Mouse (Mus musculus) limb, embryonic 14.5 days (tissue): ENCODE measurements around the gene Fbxo28. TPM values are rescaled to one million over a fixed set of nuclear protein-coding genes. Genes with fewer than 3 reads are reported as not detected.
"Not testable (repeated sequence)": the region's sequence is repeated elsewhere in the genome, so short reads cannot be mapped to it uniquely, and the experiment has no call there.

Experiments
- ATAC-seq: fragments of 200-750 bp; cut with Nextera tagmentation; 2 replicates; pipeline ENCODE4 v1.8.0; 2017; ENCODE audit warnings: low read depth, moderate number of reproducible peaks, moderate TSS enrichment; ENCODE audit not compliant: low FRiP score
- DNase-seq: peaks from one replicate; pipeline ENCODE4 v3.0.0-alpha.2; 2015; ENCODE audit warnings: low spot score
- H3K27ac ChIP-seq: fragments of 300-500 bp; sonication (generic); replicated peaks from 2 replicates; pipeline ENCODE4 v1.5.1; 2014; ENCODE audit warnings: low read depth, mild to moderate bottlenecking, low read length, moderate library complexity, mixed read lengths
- H3K27me3 ChIP-seq: fragments of 300-500 bp; sonication (generic); 2 replicates; pipeline ENCODE4 v1.6.1; 2014; ENCODE audit warnings: low read length, mixed read lengths; ENCODE audit not compliant: control insufficient read depth, insufficient read depth
- H3K36me3 ChIP-seq: fragments of 300-500 bp; sonication (generic); 2 replicates; pipeline ENCODE4 v1.6.1; 2014; ENCODE audit warnings: mild to moderate bottlenecking, low read length, moderate library complexity, mixed read lengths; ENCODE audit not compliant: control insufficient read depth, insufficient read depth
- H3K4me1 ChIP-seq: fragments of 300-500 bp; sonication (generic); 2 replicates; pipeline ENCODE4 v1.6.1; 2014; ENCODE audit warnings: antibody characterized with exemption, low read length, mixed read lengths; ENCODE audit not compliant: control insufficient read depth, insufficient read depth
- H3K4me2 ChIP-seq: fragments of 300-500 bp; sonication (generic); replicated peaks from 2 replicates; pipeline ENCODE4 v1.6.1; 2014; ENCODE audit warnings: low read depth, mild to moderate bottlenecking, low read length, moderate library complexity; ENCODE audit not compliant: severe bottlenecking
- H3K4me3 ChIP-seq: fragments of 300-500 bp; sonication (generic); replicated peaks from 2 replicates; pipeline ENCODE4 v1.5.1; 2014; ENCODE audit warnings: low read length
- H3K9ac ChIP-seq: fragments of 300-500 bp; sonication (generic); 2 replicates; pipeline ENCODE4 v1.6.1; 2014; ENCODE audit warnings: mild to moderate bottlenecking, low read depth, low read length, moderate library complexity; ENCODE audit not compliant: severe bottlenecking
- H3K9me3 ChIP-seq: fragments of 300-500 bp; sonication (generic); 2 replicates; pipeline ENCODE4 v1.6.1; 2016; ENCODE audit warnings: low read length; ENCODE audit not compliant: control insufficient read depth
- POLR2A ChIP-seq: fragments of 200-500 bp; IDR thresholded peaks from 2 replicates; pipeline ENCODE4 v1.8.0; 2012; ENCODE audit warnings: inconsistent platforms, mild to moderate bottlenecking, moderate library complexity, borderline replicate concordance; ENCODE audit not compliant: insufficient read depth, insufficient read length; ENCODE audit errors: extremely low read depth
- WGBS: fragments of 180-500 bp; shearing (Covaris S2); extraction: QIAGEN DNeasy Blood & Tissue Kit; methylation state at CpG from one replicate; pipeline ENCODE4 v1.1.7; 2014; 5-methylcytosine and 5-hydroxymethylcytosine counted together
- polyA plus RNA-seq, 2 experiments: library from polyadenylated mRNA; depleted of rRNA in 1 of 2; stranded (reverse) in 1 of 2; unstranded in 1 of 2; fragments of >200 nt; fragmentation: Nextera tagmentation in 1 of 2; extraction: Ambion mirVana in 1 of 2; gene quantifications; 2 replicates each; pipeline versions ENCODE4 v1.2.1 to v1.2.3; 2012 to 2014

The Fbxo28 gene
- polyA plus RNA-seq, 2 experiments, result 19.0 to 26.9 TPM

DNA sequence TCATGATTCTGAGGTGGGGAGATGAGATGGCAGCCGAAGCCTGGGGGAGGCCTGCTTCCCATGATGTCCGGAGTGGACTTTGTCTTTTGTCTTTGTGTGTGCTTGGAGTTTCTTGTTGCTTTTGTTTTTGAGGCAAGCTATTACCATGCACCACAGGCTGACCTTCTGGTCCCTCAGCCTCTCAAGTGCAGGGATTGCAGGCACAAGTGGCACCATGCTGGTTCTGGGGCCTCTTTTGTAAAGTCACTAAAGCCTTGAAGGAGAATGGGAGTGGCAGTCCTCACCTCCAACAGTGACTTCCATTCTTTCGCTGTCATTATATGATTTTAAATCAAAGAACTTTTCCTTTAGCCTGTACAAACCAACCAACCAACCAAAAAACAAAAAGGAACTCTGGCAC is 44.2 kb downstream of the Fbxo28 start:
- H3K27me3 ChIP-seq, result no peaks in the 10 kb centered on the region
- no peak overlapping the region for H3K4me2 ChIP-seq
- ATAC-seq (no peak), DNase-seq (no peak)
- H3K9me3 ChIP-seq, result no peaks in the 10 kb centered on the region
- no peak overlapping the region for H3K9ac ChIP-seq
- H3K36me3 ChIP-seq, result no peaks in the 10 kb centered on the region
- WGBS, result 82% methylated on average over 3 of the region's 3 CpGs
- TF ChIP-seq POLR2A, result no peak
- H3K4me3 ChIP-seq, result no peak overlapping the region
- H3K27ac ChIP-seq, result no peak overlapping the region
- no peaks in the 10 kb centered on the region for H3K4me1 ChIP-seq

DNA sequence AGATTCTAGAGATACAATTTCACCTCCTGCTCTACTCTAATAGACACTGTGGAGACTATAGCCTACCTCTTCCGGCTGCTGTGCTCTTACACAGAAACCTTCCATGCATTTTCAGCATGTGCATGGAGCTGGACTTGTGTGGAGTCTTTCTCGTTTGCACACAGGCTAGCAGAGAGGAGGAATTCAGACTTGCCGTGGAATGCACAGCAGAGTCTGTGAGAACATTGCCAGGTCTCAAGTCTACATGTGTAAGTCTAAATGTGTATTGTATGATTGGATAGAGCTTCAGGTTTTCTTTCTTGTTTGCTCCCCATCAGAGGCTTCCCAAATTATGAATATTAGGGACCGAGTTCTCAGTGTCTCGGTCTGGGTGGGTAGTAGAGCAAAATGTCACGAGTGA is 44.6 kb downstream of the Fbxo28 start:
- Histone ChIP-seq H3K27me3 (no peaks in the 10 kb centered on the region), H3K4me1 (no peaks in the 10 kb centered on the region), H3K36me3 (no peaks in the 10 kb centered on the region), H3K4me3 (no peak overlapping the region), H3K4me2 (no peak overlapping the region), H3K9me3 (no peaks in the 10 kb centered on the region), H3K27ac (no peak overlapping the region), H3K9ac (no peak overlapping the region)
- no peak for TF ChIP-seq POLR2A
- ATAC-seq, result no peak
- WGBS, result 86% methylated on average over 6 of the region's 6 CpGs
- DNase-seq, result no peak

DNA sequence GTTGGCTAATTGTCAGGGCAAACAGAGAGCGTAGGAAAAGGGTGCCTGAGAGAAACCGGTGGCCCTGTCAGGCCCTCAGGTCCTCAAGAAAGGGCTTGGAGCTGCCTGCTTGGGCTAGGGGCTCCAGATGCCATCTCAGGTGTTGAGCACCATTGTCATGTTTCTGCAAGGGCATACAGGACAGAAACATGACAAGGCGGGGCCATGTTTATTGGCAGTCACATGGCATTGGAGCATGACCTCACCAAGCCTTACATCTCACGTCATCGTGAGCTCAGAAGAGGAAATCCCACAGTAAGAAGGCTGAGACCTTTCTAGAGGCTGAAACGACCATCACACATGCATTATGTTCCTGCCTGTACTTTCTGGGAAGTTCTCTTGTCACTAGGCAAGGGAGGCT is 45.3 kb downstream of the Fbxo28 start:
- Histone ChIP-seq H3K4me3 (no peak overlapping the region), H3K36me3 (no peaks in the 10 kb centered on the region), H3K4me2 (no peak overlapping the region), H3K27ac (no peak overlapping the region), H3K27me3 (no peaks in the 10 kb centered on the region), H3K9ac (no peak overlapping the region), H3K9me3 (no peaks in the 10 kb centered on the region), H3K4me1 (no peaks in the 10 kb centered on the region)
- 79% methylated on average over 6 of the region's 6 CpGs for WGBS
- ATAC-seq, result no peak
- TF ChIP-seq POLR2A, result no peak
- DNase-seq, result no peak

- H3K27me3 ChIP-seq, result no peaks in the 10 kb centered on the region
- no peaks in the 10 kb centered on the region for H3K4me1 ChIP-seq
- TF ChIP-seq POLR2A, result no peak
- no peak overlapping the region for H3K27ac ChIP-seq
- no peak overlapping the region for H3K4me2 ChIP-seq
- no peak overlapping the region for H3K9ac ChIP-seq
- no peaks in the 10 kb centered on the region for H3K9me3 ChIP-seq
- WGBS, result 78% methylated on average over 4 of the region's 4 CpGs
- H3K36me3 ChIP-seq, result no peaks in the 10 kb centered on the region
- ATAC-seq, result no peak
- DNase-seq, result no peak
- no peak overlapping the region for H3K4me3 ChIP-seq
Observed at GRCm38 (mm10) chr1:182292291-182292690, 49.1 kb downstream of the Fbxo28 start.

DNA sequence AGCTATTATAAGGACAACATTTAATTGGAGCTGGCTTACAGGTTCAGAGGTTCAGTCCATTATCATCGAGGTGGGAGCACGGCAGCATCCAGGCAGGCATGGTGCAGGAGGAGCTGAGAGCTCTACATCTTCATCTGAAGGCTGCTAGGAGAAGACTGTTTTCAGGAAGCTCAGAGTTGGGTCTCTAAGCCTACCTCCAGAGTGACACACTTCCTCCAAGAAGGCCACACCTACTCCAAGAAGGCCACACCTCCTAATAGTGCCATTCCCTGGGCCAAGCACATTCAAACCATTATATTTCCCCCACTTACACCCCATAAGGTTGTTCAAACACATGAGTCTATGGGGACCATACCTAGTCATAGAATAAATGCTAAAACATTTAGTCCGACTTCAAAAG is 50.7 kb downstream of the Fbxo28 start:
- not testable (repeated sequence) for H3K9ac ChIP-seq, H3K9me3 ChIP-seq, DNase-seq, H3K4me1 ChIP-seq, H3K4me2 ChIP-seq, ATAC-seq, H3K4me3 ChIP-seq, H3K27me3 ChIP-seq, H3K36me3 ChIP-seq, H3K27ac ChIP-seq
- WGBS, result 85% methylated on average over 3 of the region's 3 CpGs

- 72% methylated on average over 2 of the region's 2 CpGs for WGBS
- DNase-seq, result no peak
- Histone ChIP-seq H3K9ac (no peak overlapping the region), H3K27me3 (no peaks in the 10 kb centered on the region), H3K9me3 (no peaks in the 10 kb centered on the region), H3K4me3 (no peak overlapping the region), H3K4me2 (no peak overlapping the region), H3K36me3 (no peaks in the 10 kb centered on the region), H3K4me1 (no peaks in the 10 kb centered on the region), H3K27ac (no peak overlapping the region)
- no peak for ATAC-seq
- TF ChIP-seq POLR2A, result no peak
Observed at GRCm38 (mm10) chr1:182289781-182290180, 51.6 kb downstream of the Fbxo28 start.
